Mouse (Mus musculus) kidney, adult 2 months (tissue): ENCODE measurements around the gene Nin. TPM values are rescaled to one million over a fixed set of nuclear protein-coding genes. Genes with fewer than 3 reads are reported as not detected.

ENCODE experiments used
- DNase-seq: peaks from one replicate; pipeline ENCODE4 v3.0.0; 2021
- H3K27ac ChIP-seq: fragments of 200-500 bp; 2 replicates; pipeline ENCODE4 v1.5.1; 2012; ENCODE audit warnings: low read depth, low read length, control low read depth, inconsistent platforms; ENCODE audit not compliant: insufficient read depth
- H3K27me3 ChIP-seq: fragments of 200-500 bp; replicated peaks from 2 replicates; pipeline ENCODE4 v1.6.1; 2012; ENCODE audit warnings: mild to moderate bottlenecking, moderate library complexity, low read length, inconsistent platforms; ENCODE audit not compliant: control insufficient read depth, insufficient read depth
- H3K36me3 ChIP-seq: fragments of 200-500 bp; 2 replicates; pipeline ENCODE4 v1.6.1; 2012; ENCODE audit warnings: mild to moderate bottlenecking, moderate library complexity, low read length, inconsistent platforms; ENCODE audit not compliant: control insufficient read depth, insufficient read depth
- H3K4me1 ChIP-seq: fragments of 200-500 bp; 2 replicates; pipeline ENCODE4 v1.6.1; 2011; ENCODE audit warnings: low read length; ENCODE audit not compliant: control insufficient read depth, insufficient read depth
- H3K4me3 ChIP-seq: fragments of 200-500 bp; 2 replicates; pipeline ENCODE4 v1.5.1; 2011; ENCODE audit warnings: mild to moderate bottlenecking, low read depth, low read length, control low read depth; ENCODE audit not compliant: insufficient read depth
- CTCF ChIP-seq: fragments of 200-500 bp; conservative IDR thresholded peaks from 2 replicates; pipeline ENCODE4 v1.5.1; 2011; ENCODE audit warnings: low read depth, mild to moderate bottlenecking, control low read depth, low read length, moderate library complexity, mixed read lengths; ENCODE audit not compliant: insufficient read depth, insufficient read length
- POLR2A ChIP-seq: fragments of 200-500 bp; IDR thresholded peaks from one replicate; pipeline ENCODE4 v1.6.1; 2011; ENCODE audit warnings: low read depth, low read length, control low read depth
- WGBS: fragments of 180-500 bp; shearing (Covaris S2); methylation state at CpG from one replicate; pipeline ENCODE4 v1.1.7; 2018; 5-methylcytosine and 5-hydroxymethylcytosine counted together
- polyA plus RNA-seq: library from polyadenylated mRNA; depleted of rRNA; stranded (reverse); fragments of >200 nt; gene quantifications from 2 replicates; pipeline ENCODE4 v1.2.3, GENCODE M21; 2012

Nin gene
- polyA plus RNA-seq, 1 experiment, result 4.9 TPM

- DNase-seq, result no peak
- 59% methylated on average over 5 of the region's 5 CpGs for WGBS
- no peak for TF ChIP-seq CTCF
- TF ChIP-seq POLR2A, result no peak
Observed at GRCm38 (mm10) chr12:70011681-70012080, 101.8 kb downstream of the Nin start.

GRCm38 (mm10) chr12:70010356-70010755 is 103.2 kb downstream of the Nin start:
- Histone ChIP-seq H3K27ac (no peak overlapping the region), H3K4me3 (no peak overlapping the region), H3K27me3 (no peaks in the 10 kb centered on the region), H3K4me1 (no peaks in the 10 kb centered on the region), H3K36me3 (no peaks in the 10 kb centered on the region)
- TF ChIP-seq CTCF, result no peak
- no peak for TF ChIP-seq POLR2A
- 92% methylated on average over 4 of the region's 4 CpGs for WGBS
- DNase-seq, result no peak

More at GRCm38 (mm10) chr12:70011681-70012080, 101.8 kb downstream of the Nin start:
- Histone ChIP-seq H3K27ac (no peak overlapping the region), H3K36me3 (no peaks in the 10 kb centered on the region), H3K4me1 (no peaks in the 10 kb centered on the region), H3K27me3 (no peaks in the 10 kb centered on the region), H3K4me3 (no peak overlapping the region)

GRCm38 (mm10) chr12:70005103-70005502 is 108.4 kb downstream of the Nin start:
- DNase-seq, result no peak
- Histone ChIP-seq H3K27me3 (no peaks in the 10 kb centered on the region), H3K4me3 (no peak overlapping the region), H3K27ac (no peak overlapping the region), H3K4me1 (no peaks in the 10 kb centered on the region), H3K36me3 (no peaks in the 10 kb centered on the region)
- no peak for TF ChIP-seq CTCF
- no peak for TF ChIP-seq POLR2A
- WGBS, result 63% methylated on average over 4 of the region's 4 CpGs

- H3K27me3 ChIP-seq, result no peaks in the 10 kb centered on the region
- H3K27ac ChIP-seq, result peak overlapping the region; percentile 35; the same call in 1 of the 2 replicates
- no peak overlapping the region for H3K4me3 ChIP-seq
- 50% methylated on average over 13 of the region's 13 CpGs for whole genome bisulfite sequencing
- H3K36me3 ChIP-seq, result no peaks in the 10 kb centered on the region
- DNase-seq, result peak; percentile 44
- H3K4me1 ChIP-seq, result peaks cover 7% of the 10 kb centered on the region; the same call in 1 of the 2 replicates
- no peak for TF ChIP-seq CTCF
Observed at GRCm38 (mm10) chr12:69998186-69998983, 115.1 kb downstream of the Nin start.

- Histone ChIP-seq H3K36me3 (no peaks in the 10 kb centered on the region), H3K27me3 (no peaks in the 10 kb centered on the region), H3K27ac (no peak overlapping the region), H3K4me1 (peaks cover 7% of the 10 kb centered on the region; the same call in 1 of the 2 replicates), H3K4me3 (no peak overlapping the region)
- TF ChIP-seq CTCF (no peak), POLR2A (no peak)
- 51% methylated on average over 3 of the region's 3 CpGs for WGBS
- peak; percentile 19 for DNase-seq
Observed at GRCm38 (mm10) chr12:69995382-69995781, 118.1 kb downstream of the Nin start.

GRCm38 (mm10) chr12:69986786-69987497 is 126.6 kb downstream of the Nin start, which contains the start of gene Sav1:
Gene Sav1, minus strand, starts transcription at chr12:69987002.
- peak within 1 kb of the TSS; percentile 97 for H3K4me3 ChIP-seq
- no peaks in the 10 kb centered on the region for H3K4me1 ChIP-seq
- peak; percentile 5 for TF ChIP-seq POLR2A
- no peak for TF ChIP-seq CTCF
- WGBS, result under 1% methylated on average over 102 of the region's 102 CpGs
- DNase-seq, result peak; percentile 94
- peaks cover 2% of the 10 kb centered on the region; the same call in 1 of the 2 replicates for H3K36me3 ChIP-seq
- H3K27ac ChIP-seq, result peak within 1 kb of the TSS; percentile 84
- H3K27me3 ChIP-seq, result no peaks in the 10 kb centered on the region

GRCm38 (mm10) chr12:69986241-69986762 is 127.2 kb downstream of the Nin start:
- TF ChIP-seq POLR2A, result no peak
- Histone ChIP-seq H3K4me3 (peak overlapping the region; percentile 97), H3K36me3 (peaks cover 2% of the 10 kb centered on the region; the same call in 1 of the 2 replicates), H3K4me1 (no peaks in the 10 kb centered on the region), H3K27me3 (no peaks in the 10 kb centered on the region), H3K27ac (peak overlapping the region; percentile 65)
- under 1% methylated on average over 36 of the region's 36 CpGs for WGBS
- DNase-seq, result peak; percentile 45
